Mouse (Mus musculus): ENCODE measurements at regions not wholly inside any gene's neighbourhood (a gene's known extent, or its start where the extent isn't known, plus 50 kb on each side); places are given as distances from the start of the nearest gene placed in this dataset.

GRCm38 (mm10) chr15:61812671-61813070, 889.9 kb upstream of the A1bg start:
- Histone ChIP-seq H3K4me3 (no peak overlapping the region), H3K4me2 (no peak overlapping the region), H3K4me1 (replicated peaks) (no peaks in the 10 kb centered on the region), H3K9ac (no peak overlapping the region), H3K27ac (no peak overlapping the region), H3K9me3 (no peaks in the 10 kb centered on the region), H3K27me3 (no peaks in the 10 kb centered on the region), H3K36me3 (no peaks in the 10 kb centered on the region)
- 84% methylated on average over 2 of the region's 2 CpGs for WGBS
- ATAC-seq (ENCODE audit: low FRiP score), result no peak

DNA sequence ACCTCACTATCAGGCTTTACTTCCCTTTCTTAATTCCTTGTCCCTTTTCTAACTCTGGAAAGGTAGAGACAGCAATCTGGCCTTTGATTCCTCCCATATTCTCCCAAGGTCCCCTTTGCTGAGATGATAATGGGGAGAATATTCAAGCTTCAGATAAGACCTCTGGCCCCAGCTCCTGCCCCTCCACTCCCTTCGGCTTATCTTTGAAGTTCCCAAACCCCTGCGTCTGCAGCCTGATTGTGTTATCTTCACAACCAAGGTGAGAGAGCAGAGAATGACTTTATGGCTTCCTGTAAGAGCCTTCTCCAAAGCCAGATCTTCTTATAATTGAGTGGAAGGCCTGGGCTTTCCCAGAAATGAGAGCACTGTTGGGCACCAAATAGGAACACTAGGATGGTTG, 882.6 kb upstream of the A1bg start:
- H3K9me3 ChIP-seq, result no peaks in the 10 kb centered on the region
- H3K4me1 ChIP-seq (replicated peaks), result no peaks in the 10 kb centered on the region
- H3K36me3 ChIP-seq, result no peaks in the 10 kb centered on the region
- H3K9ac ChIP-seq, result no peak overlapping the region
- H3K27ac ChIP-seq, result no peak overlapping the region
- no peaks in the 10 kb centered on the region for H3K27me3 ChIP-seq
- H3K4me2 ChIP-seq, result no peak overlapping the region
- no peak for ATAC-seq (ENCODE audit: low FRiP score)
- no peak overlapping the region for H3K4me3 ChIP-seq
- WGBS, result 93% methylated on average over 2 of the region's 2 CpGs

- no peaks in the 10 kb centered on the region for H3K36me3 ChIP-seq
- no peak overlapping the region for H3K9ac ChIP-seq
- H3K4me2 ChIP-seq, result no peak overlapping the region
- no peak overlapping the region for H3K4me3 ChIP-seq
- H3K27me3 ChIP-seq, result no peaks in the 10 kb centered on the region
- no peak for ATAC-seq (ENCODE audit: low FRiP score)
- no peak overlapping the region for H3K27ac ChIP-seq
- no peaks in the 10 kb centered on the region for H3K9me3 ChIP-seq
- 83% methylated on average over 4 of the region's 4 CpGs for WGBS
- H3K4me1 ChIP-seq (replicated peaks), result no peaks in the 10 kb centered on the region
These were observed 877.3 kb upstream of the A1bg start for GRCm38 (mm10) chr15:61800155-61800554.

DNA sequence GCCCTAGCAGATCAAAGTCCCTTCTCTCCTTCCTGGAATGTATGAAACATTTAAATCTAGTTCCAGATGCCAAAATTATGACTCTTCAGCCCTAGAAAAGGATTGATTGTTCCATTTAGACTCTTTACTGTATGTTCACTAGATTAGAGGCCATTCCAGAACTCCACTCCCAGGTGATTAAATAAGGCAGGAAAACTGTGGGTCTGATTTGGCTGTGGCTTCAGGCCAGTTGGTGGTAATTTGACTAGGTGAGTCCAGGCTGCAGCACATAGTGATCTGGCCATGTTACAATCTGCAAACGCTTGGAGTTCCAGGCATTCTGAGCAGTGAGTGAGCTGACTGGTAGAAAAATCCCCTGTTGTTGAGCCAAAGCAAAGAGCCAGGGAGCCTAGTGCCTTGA, 875.0 kb upstream of the A1bg start:
- no peak for ATAC-seq (ENCODE audit: low FRiP score)
- 68% methylated on average over 1 of the region's 1 CpGs for WGBS
- no peak overlapping the region for H3K4me2 ChIP-seq
- H3K36me3 ChIP-seq, result no peaks in the 10 kb centered on the region
- no peaks in the 10 kb centered on the region for H3K27me3 ChIP-seq
- no peaks in the 10 kb centered on the region for H3K9me3 ChIP-seq
- H3K9ac ChIP-seq, result no peak overlapping the region
- no peak overlapping the region for H3K27ac ChIP-seq
- no peaks in the 10 kb centered on the region for H3K4me1 ChIP-seq (replicated peaks)
- no peak overlapping the region for H3K4me3 ChIP-seq

DNA sequence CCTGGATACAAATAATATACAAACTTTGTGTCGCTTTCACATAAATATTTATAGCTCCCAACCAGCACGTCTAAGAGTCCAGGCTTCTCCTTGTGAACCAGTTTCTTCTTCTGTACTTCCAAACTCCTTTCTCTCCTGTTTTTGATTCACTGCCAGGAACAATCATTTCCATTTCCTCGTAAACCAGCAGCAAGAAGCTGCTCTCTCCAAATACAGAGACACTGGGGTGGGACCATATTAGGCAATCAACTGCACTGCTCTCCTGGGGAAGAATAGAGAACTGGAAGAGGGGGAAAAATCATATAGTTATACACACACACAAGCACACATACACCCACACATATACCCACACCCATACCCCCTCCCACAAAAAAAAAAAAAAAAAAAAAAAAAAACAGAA, 871.7 kb upstream of the A1bg start:
- Histone ChIP-seq H3K4me2 (no peak overlapping the region), H3K9me3 (no peaks in the 10 kb centered on the region), H3K4me1 (replicated peaks) (no peaks in the 10 kb centered on the region), H3K27me3 (no peaks in the 10 kb centered on the region), H3K4me3 (no peak overlapping the region), H3K27ac (no peak overlapping the region), H3K9ac (no peak overlapping the region), H3K36me3 (no peaks in the 10 kb centered on the region)
- WGBS, result 78% methylated on average over 3 of the region's 3 CpGs
- no peak for ATAC-seq (ENCODE audit: low FRiP score)

- H3K9ac ChIP-seq, result no peak overlapping the region
- H3K27ac ChIP-seq, result no peak overlapping the region
- H3K36me3 ChIP-seq, result no peaks in the 10 kb centered on the region
- H3K9me3 ChIP-seq, result no peaks in the 10 kb centered on the region
- no peaks in the 10 kb centered on the region for H3K4me1 ChIP-seq (replicated peaks)
- H3K4me3 ChIP-seq, result no peak overlapping the region
- WGBS, result 79% methylated on average over 7 of the region's 7 CpGs
- H3K27me3 ChIP-seq, result no peaks in the 10 kb centered on the region
- no peak for ATAC-seq (ENCODE audit: low FRiP score)
- H3K4me2 ChIP-seq, result no peak overlapping the region
These were observed 867.2 kb upstream of the A1bg start for GRCm38 (mm10) chr15:61789847-61790562.

DNA sequence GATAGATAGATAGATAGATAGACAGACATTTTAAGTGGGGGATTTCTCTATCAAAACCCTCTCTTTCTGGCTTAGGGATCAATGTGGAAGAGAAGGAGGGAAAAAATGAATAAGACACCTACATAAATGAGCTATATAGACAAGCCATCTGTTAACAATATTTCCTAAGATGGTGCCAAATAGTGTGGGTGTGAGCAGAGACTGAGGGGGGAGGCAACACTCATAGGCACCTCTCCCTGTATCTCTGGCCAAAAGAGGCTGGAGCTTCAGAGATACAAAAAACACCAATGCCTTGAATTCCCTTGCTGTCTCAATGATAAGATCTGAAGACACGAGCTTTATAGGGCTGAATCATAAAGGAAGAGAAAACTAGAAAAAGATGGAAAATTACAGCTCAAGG, 864.2 kb upstream of the A1bg start:
- no peak for ATAC-seq (ENCODE audit: low FRiP score)
- no peaks in the 10 kb centered on the region for H3K36me3 ChIP-seq
- H3K4me3 ChIP-seq, result no peak overlapping the region
- no peak overlapping the region for H3K27ac ChIP-seq
- no peaks in the 10 kb centered on the region for H3K9me3 ChIP-seq
- no peaks in the 10 kb centered on the region for H3K27me3 ChIP-seq
- H3K9ac ChIP-seq, result no peak overlapping the region
- H3K4me1 ChIP-seq (replicated peaks), result no peaks in the 10 kb centered on the region
- 79% methylated on average over 1 of the region's 1 CpGs for WGBS
- H3K4me2 ChIP-seq, result no peak overlapping the region

- Histone ChIP-seq H3K4me2 (no peak overlapping the region), H3K36me3 (no peaks in the 10 kb centered on the region), H3K27ac (no peak overlapping the region), H3K9me3 (no peaks in the 10 kb centered on the region), H3K27me3 (no peaks in the 10 kb centered on the region), H3K4me3 (no peak overlapping the region), H3K9ac (no peak overlapping the region), H3K4me1 (replicated peaks) (no peaks in the 10 kb centered on the region)
- 84% methylated on average over 2 of the region's 2 CpGs for WGBS
- no peak for ATAC-seq (ENCODE audit: low FRiP score)
These were observed 858.7 kb upstream of the A1bg start for GRCm38 (mm10) chr15:61781531-61781930.

GRCm38 (mm10) chr15:61772996-61773395, 850.2 kb upstream of the A1bg start:
- H3K4me1 ChIP-seq (replicated peaks), result no peaks in the 10 kb centered on the region
- H3K9me3 ChIP-seq, result no peaks in the 10 kb centered on the region
- no peak overlapping the region for H3K9ac ChIP-seq
- no peaks in the 10 kb centered on the region for H3K36me3 ChIP-seq
- H3K4me2 ChIP-seq, result no peak overlapping the region
- H3K27ac ChIP-seq, result no peak overlapping the region
- no peak for ATAC-seq (ENCODE audit: low FRiP score)
- no peaks in the 10 kb centered on the region for H3K27me3 ChIP-seq
- H3K4me3 ChIP-seq, result no peak overlapping the region
- 90% methylated on average over 4 of the region's 4 CpGs for WGBS

- no peak for ATAC-seq (ENCODE audit: low FRiP score)
- Histone ChIP-seq H3K4me2 (no peak overlapping the region), H3K36me3 (no peaks in the 10 kb centered on the region), H3K4me3 (no peak overlapping the region), H3K27ac (no peak overlapping the region), H3K9me3 (no peaks in the 10 kb centered on the region), H3K27me3 (no peaks in the 10 kb centered on the region), H3K4me1 (replicated peaks) (no peaks in the 10 kb centered on the region), H3K9ac (no peak overlapping the region)
- 66% methylated on average over 14 of the region's 14 CpGs for WGBS
These were observed 848.1 kb upstream of the A1bg start for GRCm38 (mm10) chr15:61770721-61771542.

DNA sequence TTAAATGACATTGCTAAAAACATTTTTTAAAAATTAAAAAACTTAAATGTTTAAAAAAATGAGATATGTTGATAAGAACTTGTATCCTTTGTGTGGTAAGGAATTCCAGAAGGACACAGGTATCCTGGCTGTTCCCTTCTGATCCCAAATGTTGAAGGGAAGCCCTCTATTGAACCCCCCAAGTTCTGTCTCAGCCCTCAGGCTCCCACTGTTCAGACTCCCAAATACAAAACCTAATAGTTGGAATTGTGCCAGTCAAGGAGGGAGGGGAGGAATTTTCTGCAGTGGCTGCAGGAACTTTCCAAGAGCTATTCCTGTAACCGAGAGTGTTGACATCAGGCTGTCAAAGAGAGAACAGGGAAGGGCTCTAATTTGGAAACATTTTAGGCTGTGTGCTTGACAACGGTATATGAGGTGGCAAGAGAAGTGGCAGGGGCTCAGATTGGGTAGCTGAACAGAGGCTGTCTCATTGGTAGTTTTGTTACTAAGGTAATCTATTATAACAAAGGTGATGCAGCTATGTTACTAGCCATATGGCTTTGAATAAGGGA, 843.8 kb upstream of the A1bg start:
- H3K27me3 ChIP-seq, result no peaks in the 10 kb centered on the region
- H3K4me1 ChIP-seq (replicated peaks), result no peaks in the 10 kb centered on the region
- H3K36me3 ChIP-seq, result no peaks in the 10 kb centered on the region
- no peak for ATAC-seq (ENCODE audit: low FRiP score)
- H3K4me2 ChIP-seq, result no peak overlapping the region
- no peaks in the 10 kb centered on the region for H3K9me3 ChIP-seq
- no peak overlapping the region for H3K9ac ChIP-seq
- 60% methylated on average over 2 of the region's 2 CpGs for WGBS
- no peak overlapping the region for H3K4me3 ChIP-seq
- H3K27ac ChIP-seq, result no peak overlapping the region

DNA sequence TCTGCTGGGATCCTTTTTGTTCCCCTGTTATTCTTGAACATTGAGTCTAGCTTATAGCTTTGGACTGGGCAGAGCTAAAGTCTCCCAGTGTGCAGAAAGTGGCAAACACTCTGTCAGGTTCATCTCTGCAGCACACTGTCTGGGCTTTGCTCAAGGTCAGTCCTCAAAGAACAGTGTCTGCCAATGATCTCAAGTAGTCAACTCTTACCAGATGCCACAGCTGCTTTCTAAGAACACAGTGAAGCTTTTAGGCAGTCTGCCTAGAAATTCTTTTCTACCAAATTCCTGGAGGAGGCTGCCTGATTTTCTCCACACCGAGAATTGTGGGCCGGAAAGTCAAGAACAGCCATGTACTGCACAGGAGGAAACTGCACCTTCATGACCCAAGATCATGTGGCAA, 831.0 kb upstream of the A1bg start:
- no peaks in the 10 kb centered on the region for H3K9me3 ChIP-seq
- no peak for ATAC-seq (ENCODE audit: low FRiP score)
- H3K27ac ChIP-seq, result no peak overlapping the region
- 92% methylated on average over 2 of the region's 2 CpGs for WGBS
- no peaks in the 10 kb centered on the region for H3K27me3 ChIP-seq
- H3K36me3 ChIP-seq, result no peaks in the 10 kb centered on the region
- no peak overlapping the region for H3K9ac ChIP-seq
- H3K4me2 ChIP-seq, result no peak overlapping the region
- H3K4me1 ChIP-seq (replicated peaks), result no peaks in the 10 kb centered on the region
- H3K4me3 ChIP-seq, result no peak overlapping the region

- 91% methylated on average over 1 of the region's 1 CpGs for WGBS
- no peaks in the 10 kb centered on the region for H3K4me1 ChIP-seq (replicated peaks)
- H3K4me2 ChIP-seq, result no peak overlapping the region
- no peak overlapping the region for H3K9ac ChIP-seq
- no peak overlapping the region for H3K4me3 ChIP-seq
- H3K27ac ChIP-seq, result no peak overlapping the region
- no peak for ATAC-seq (ENCODE audit: low FRiP score)
- no peaks in the 10 kb centered on the region for H3K9me3 ChIP-seq
- H3K36me3 ChIP-seq, result no peaks in the 10 kb centered on the region
- no peaks in the 10 kb centered on the region for H3K27me3 ChIP-seq
These were observed 800.9 kb upstream of the A1bg start for GRCm38 (mm10) chr15:61723696-61724095.

Measured in hindbrain, embryonic 13.5 days (tissue).